Mouse (Mus musculus): ENCODE measurements around the gene Fat2. TPM values are rescaled to one million over a fixed set of nuclear protein-coding genes. Genes with fewer than 3 reads are reported as not detected.
A peak's percentile ranks its signal among the peaks of the same experiment; 100 is the strongest.

The Fat2 gene
- total RNA-seq, 2 experiments from 2014 or later: 0.22 to 0.32 TPM

DNA sequence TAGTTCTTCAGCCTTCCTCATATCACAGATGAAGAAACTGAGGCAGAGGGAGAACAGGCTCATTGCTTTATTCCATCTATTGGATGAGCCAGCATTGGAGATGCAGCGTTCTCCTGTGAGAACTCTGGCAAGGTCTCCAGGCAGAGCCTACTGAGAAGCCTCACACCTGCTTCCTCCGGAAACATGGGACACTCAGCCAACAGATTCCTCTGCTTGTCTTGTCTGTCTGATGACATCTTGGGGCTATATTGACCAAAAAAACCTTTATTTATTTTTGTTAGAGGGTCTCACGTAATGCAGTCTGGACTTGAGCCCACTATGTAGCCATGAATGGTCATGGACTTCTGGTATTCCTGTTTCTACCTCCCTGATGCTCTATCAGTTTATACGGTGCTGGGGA is 1.8 kb downstream of the Fat2 start:
- intact Hi-C loops (cut with DNase I): no loop called here
- DNase-seq (ENCODE audit: low spot score in 2 of 2): no peak

DNA sequence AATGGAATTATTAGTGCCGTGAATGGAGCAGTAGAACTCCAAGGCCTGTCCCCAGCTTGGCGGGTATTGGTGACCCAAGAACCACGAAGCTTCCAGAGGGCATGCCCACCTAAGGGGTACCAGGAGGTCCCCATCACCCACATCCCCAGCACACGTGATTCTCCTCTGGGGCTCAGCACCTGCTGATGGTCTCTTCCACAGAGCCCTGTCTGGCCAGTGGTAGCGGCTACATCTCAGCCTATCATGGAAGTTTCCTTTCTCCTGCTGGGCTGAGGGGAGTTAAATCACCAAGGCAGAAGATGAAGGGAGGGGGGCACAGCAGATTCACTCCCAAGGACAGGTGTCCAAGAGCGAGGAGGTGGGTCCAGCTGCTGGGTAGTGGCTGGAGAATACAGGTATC is 2.3 kb downstream of the Fat2 start:
- DNase-seq (ENCODE audit: low spot score in 2 of 2): no peak
- intact Hi-C loops (cut with DNase I): no loop called here

DNA sequence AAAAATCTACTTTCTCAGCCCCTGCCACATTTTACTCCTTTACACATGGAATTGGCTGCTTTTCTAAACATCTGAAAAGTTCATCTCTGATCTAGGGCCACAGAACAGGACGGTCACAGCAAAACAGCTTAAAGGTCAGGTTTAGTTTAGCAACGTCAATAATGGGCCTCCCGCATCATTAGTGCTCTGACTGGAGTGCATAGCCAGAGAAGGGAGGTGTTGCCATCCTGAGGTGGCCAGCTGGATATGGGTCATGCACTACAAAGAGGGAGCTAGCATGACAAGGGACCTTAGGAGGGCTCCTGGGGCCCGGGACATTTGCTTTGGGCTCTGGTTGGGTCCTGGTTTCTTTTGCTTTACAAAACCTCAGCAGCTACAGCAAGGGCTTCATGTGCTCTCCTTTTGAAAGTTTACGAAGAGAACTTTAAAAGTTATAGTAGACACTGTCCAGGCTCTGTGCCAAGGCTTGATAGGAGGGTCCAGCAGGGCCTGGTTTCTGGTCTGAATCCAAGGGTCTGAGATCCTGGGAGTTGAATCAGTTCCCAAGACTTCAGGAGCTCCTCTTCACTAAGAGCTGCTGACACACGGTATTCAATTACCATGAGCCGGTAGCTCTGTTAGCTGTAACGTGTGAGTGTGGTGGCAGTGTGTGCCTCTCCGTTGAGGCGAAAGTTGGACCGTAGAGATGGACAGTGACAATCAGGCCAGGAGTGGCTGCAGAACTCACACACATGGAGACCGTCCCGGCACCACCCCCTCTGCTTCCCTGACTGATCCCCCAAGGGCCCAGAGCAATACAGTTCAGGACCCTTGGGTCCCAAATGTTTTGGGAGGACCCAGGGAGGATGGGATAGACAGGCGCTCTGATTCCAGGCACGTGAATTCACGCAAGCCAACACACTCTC is 6.2 kb downstream of the Fat2 start:
- intact Hi-C loops (cut with DNase I): no loop called here
- DNase-seq (ENCODE audit: low spot score in 2 of 2): no peak

DNA sequence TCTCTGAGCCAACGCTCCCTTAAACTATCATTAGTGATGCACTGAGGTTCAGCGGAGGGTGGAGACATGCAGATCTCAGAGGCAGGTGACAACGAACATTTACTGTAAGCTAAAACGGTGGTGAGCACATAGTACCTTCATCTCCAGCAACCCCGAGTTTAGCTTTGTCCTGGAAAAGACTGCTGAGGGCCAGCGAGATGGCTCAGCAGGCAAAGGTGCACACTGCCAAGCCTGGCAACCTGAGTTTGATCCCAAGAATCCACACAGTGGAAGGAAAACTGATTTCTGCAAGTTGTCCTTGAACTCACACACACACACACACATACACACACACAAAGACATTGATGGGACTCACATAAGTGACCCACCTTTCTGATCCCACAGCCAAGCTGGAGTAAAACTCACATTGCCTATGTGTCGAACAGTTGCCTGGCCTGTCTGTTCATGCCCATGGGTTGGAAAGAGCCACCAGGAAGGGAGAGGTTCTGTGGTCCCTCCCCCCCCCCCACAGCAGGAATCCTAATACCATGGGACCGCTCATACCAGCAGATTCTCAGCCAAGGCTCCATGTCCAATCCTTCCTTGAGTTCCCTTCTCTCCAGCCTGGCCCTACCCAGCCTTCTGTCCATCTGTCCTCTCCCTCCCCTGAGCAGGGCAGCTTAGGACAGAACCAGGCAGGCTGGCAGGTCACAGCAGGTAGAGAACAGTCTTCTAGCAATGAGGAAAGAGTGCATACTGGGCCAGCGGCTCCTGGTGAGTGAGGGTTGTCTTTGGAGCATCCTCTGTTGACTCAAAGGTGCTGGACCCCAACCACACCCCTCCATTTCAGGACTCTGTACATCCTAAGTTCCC is 8.6 kb downstream of the Fat2 start:
- intact Hi-C loops (cut with DNase I): no loop called here

DNA sequence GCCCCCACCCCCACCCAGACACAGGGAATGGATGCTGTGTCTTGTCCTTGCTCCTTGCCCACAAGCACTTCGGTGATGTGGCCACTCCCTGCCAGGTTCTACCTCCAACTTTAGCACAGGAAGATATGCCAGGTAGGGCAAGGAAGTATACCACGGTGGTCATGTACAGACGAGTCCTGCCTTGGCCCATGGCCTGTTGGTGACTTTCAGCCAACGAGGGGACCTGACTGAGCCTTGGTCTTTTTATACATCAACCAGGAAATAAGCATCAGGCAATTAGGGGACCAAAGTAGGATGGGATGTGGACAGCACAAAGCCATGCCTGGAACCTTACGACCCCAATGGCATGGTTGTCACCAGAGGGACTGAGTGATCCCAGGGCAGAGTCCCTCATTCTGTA is 9.3 kb downstream of the Fat2 start:
- intact Hi-C loops (cut with DNase I): no loop called here
- no peak for DNase-seq (ENCODE audit: low spot score in 2 of 2)

More for the DNA sequence above, 8.6 kb downstream of the Fat2 start:
- DNase-seq (ENCODE audit: low spot score in 2 of 2): no peak

DNA sequence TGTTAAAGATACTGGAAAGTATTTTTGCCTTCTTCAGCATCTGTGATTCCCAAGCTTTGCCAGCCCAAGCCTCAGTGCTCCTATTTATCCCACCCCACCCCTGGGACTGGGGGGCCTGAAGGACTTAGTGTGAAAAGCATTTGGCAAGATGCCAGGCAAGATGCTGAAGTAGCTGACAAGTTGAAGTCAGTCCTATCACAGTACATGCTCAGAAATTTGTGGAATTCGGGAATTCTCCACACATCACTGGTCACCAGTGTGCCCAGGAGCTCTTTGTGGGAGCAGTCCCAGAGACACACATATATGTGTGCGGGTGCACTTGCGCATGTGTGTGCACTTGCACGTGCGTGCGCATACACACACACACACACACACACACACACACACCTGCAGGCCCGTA is 10.2 kb downstream of the Fat2 start:
- intact Hi-C loops (cut with DNase I): no loop called here
- no peak for DNase-seq (ENCODE audit: low spot score in 2 of 2)

DNA sequence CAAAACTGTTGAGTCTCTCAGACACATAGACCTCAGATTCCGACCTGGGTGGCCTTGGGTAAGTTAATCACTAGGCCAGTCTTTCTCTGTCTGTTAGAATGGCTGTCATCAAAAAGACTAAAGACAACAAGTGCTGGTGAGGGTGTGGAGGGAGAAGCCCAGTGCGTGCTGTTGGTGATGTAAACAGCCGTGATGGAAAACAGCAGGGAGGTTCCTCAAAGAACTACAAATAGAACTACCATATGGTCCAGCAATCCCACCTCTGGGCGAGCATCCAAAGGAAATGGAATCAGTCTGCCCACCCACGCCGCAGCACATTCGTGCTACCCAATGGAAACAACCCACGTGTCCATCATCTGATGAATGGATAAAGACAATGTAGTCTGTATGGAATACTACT is 12.5 kb downstream of the Fat2 start:
- peak; percentile 56 to 62 for DNase-seq (ENCODE audit: low spot score in 2 of 2)
- intact Hi-C loops (cut with DNase I): no loop called here

DNA sequence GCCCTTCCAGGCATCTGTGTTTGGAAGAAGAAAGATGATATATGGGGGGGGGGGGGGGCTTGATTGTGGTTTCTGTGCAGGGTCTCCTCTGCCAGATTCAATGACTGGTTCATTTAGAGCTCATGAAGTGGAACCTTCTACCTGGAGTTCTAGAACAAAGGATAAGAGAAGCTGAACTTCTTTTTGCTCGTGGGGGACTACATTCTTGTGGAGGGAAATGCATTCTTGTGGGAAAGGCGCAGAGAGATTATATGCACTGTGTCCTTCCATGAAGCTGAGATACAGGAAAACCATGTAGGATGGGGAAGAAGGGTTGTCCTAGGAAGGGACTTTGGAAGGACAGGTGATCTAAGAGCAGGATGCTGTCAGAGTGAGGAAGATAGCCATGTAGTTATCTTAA is 15.4 kb downstream of the Fat2 start:
- DNase-seq (ENCODE audit: low spot score in 2 of 2): no peak
- intact Hi-C loops (cut with DNase I): no loop called here

DNA sequence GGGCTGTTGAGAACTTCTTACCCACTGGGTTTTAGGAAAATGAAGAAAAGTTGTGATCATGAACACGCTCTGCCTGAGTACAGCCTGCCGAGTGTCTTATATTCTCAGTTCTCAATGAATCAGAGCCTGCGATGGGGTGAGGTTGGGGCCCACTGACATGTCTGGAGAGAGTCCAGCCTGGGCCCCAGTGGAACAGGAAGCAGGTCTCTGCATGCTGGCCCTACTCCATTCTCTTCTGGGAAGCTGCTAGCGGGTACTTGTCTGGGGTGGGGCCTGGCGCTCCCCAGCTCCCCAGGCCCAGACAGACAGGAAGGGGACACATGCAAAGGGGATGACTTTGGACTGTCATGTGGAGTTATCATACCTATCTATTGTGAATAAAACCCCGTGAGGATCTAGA is 20.4 kb downstream of the Fat2 start:
- no peak for DNase-seq (ENCODE audit: low spot score in 2 of 2)

DNA sequence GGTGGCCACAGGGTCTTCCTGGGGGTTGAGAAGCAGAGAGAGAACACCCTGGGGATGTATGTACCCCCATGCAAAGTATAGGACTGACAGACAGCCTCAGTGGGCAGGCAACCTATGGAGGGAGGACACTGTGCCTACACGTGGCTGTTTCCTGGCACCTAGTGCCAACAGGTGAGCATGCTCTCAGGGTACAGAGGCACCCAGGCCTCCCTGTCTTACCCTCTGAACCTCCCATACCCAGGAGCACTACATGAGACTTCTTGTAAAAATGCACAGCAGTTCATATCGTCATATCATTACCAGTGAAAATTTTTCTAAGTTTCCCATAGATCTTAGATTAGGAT is 21.7 kb downstream of the Fat2 start:
- no peak for DNase-seq (ENCODE audit: low spot score in 2 of 2)
- intact Hi-C loops (cut with DNase I): no loop called here

More for the DNA sequence above, 20.4 kb downstream of the Fat2 start:
- intact Hi-C loops (cut with DNase I): no loop called here

DNA sequence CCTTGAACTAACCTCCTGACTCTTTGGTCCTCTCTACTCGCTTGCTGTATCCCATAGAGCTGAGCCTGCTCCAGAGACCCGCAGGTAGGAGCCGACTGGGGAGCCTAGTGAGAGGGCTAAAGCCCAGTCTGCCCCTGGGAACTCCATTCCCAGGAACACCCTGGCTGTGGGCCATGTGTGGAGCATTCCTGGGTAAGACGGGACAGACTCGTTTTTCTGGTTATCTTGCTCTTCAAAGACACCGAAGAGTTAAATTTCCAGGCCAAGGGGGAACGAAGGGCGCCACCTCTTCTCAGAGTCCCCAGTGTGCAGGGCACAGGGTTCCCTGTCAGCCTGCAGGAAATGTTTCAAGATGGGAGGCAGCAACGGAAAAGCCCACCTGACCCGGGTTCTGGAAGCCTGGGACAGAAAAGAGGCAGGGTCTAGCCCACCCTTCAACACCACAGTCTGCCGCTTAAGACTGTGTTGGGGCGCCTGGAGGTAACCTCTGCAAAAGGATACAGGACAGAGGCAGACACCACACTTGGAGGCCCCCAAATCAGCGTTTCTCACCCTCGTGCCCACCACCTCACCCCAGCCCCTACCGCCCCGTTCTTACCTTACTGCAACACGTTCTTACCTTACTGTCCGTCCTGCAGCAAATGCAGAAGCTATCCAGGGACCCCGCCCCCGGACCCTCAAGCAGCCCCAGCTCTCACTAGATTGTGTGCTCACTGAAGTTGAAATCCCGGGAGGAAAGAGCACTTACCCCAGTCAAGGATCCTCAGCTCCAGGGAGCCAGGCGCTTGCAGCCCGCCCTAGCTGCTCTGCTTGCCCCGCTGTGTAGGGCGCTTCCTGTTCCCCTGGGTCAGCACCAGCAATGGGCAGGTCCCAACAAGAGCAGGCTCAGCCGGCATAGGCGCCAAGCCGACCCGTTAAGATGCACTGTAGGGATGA is 22.3 kb downstream of the Fat2 start:
- DNase-seq (ENCODE audit: low spot score in 2 of 2): no peak
- intact Hi-C loops (cut with DNase I): loop anchor here (2.0 kb wide), 1 partner anchor 33 kb away; no protein-coding TSS in a partner anchor

DNA sequence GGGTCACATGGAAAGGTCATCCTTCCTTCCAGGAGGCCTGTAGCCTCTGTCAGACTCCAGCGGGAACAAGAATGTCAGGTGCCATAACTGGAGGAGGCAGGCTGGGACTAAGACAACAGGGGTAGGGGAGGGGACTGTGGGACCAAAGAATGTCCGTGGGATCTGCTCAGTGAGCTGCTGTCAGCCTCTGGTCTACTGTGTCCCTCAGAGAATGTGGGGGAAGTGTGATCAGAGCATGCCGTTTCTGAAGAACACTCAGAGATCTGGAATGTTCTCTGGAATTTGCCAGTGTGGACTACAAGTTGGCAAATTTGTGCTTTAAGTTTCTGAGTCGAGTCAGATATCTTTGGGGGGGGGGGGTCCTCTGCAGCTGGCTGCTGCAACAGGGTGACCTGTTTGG is 34.0 kb downstream of the Fat2 start:
- intact Hi-C loops (cut with DNase I): no loop called here
- DNase-seq (ENCODE audit: low spot score in 2 of 2): no peak

DNA sequence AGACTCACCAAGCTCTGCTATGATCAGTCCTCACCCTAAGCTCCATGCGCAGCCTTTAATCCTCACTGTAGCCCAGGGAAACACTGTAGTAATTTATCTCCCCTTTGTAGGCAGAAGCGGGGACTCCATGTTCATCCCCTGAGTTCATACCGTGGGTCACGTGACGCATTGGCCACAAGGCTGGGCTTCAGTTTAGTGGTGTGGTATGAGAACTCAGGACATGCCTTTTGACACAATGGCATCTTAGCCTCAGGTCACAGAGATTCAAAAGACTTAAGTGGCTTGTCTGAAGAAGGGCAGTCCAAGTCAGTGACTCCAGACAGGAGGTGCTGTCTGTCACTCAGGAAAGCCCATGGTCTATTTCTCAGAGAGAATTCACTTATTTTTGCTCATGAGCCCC is 43.2 kb downstream of the Fat2 start:
- no peak for DNase-seq (ENCODE audit: low spot score in 2 of 2)
- intact Hi-C loops (cut with DNase I): no loop called here

DNA sequence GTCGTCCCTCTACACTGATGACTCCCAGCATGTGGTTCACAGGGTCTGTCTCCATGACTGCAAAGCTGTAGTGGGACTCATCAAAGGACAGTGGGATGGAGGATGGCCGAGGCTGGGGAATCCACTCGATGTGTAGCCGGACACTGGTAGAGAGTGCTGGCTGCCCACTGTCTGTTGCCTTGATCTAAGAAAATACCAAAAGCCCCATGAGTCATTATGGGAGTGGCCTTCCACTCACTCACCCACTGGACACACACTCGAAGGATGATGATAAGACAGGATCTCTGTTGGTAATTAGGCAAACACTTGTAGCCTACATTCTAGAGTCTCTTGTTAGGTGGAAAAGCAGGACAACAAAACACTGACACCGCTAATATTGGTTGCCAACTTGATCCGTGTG is 44.5 kb downstream of the Fat2 start:
- intact Hi-C loops (cut with DNase I): no loop called here
- no peak for DNase-seq (ENCODE audit: low spot score in 2 of 2)

DNA sequence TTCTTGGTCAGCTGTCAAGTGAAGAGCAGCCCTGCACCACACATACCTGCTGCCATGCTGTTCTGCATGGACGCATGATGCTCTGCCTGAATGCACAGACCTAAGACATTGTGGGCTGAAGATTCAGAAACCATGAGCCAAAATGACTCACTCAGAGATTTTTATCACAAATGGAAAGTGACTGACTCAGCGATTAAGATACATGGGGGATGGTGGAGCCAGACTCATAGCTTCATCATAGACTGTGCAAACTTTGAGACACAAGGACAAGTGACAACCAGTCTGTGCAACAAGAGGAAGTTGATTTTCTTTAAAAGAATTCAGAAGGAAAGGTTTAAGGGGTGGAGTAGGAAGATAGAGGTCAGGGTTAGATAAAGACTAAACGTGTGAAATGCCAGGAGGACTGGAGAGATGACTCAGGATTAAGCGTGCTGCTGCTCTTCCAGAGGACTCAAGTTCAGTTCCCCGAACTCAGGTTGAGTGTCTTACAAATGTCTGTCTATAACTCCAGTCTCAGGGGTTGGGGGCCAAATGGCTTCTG is 46.4 kb downstream of the Fat2 start:
- no peak for DNase-seq (ENCODE audit: low spot score in 2 of 2)
- intact Hi-C loops (cut with DNase I): no loop called here

DNA sequence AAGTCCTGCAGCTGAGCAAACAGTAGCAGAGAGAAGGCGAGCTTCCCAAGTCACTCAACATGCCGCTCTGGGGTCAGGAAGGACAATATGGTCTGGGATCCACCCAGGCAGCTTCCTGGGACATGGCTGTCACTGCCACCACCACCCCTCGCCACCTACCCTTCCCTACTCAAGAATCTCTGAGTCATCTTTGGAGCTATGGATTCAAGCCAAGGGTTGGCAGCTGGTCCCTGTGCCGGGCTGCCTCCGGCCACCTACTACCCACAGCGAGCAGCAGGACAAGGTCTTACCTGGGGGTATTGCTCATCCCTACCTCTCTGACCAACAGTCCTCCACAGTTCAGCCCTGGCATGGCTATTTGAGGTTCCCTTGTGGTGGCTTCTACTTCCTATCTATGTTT is 61.6 kb downstream of the Fat2 start:
- DNase-seq (ENCODE audit: low spot score in 2 of 2): peak; percentile 20 to 21
- intact Hi-C loops (cut with DNase I): no loop called here

DNA sequence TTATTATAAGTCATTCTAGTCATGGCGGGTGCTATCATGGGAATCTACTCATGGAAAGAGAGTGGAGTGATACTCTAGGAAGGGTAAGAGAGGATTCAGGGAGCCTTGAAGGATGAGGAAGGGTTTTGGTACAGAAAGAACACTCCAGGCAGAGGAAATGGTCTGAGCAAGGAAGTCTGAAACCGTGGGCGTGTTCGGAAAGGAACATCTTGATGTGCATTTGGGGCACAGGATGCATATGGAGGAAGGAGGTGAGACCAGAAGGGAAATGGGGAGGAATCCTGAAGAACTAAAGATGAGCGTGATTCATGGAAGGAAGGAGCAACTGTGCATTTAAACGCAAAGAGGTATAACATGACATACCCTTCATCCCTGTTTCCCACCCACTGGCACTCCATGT is 67.8 kb downstream of the Fat2 start:
- DNase-seq (ENCODE audit: low spot score in 2 of 2): no peak
- intact Hi-C loops (cut with DNase I): no loop called here

DNA sequence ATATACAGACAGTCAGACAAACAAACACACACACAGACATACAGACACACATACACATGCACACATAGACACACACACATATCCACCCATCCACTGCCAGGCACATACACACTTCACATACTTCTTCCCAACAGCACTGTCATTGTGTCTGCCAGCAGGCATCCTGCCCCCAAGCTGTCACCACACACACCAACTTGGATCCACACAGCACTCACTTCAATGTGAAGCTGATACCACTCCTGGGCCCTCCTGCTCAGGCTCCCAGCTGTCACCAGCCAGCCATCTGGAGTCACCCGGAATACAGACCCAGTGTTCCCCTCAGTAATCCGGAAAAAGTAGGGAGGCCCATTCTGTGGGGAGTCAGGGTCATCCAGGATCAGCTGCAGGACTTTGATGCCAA is 70.7 kb downstream of the Fat2 start:
- DNase-seq (ENCODE audit: low spot score in 2 of 2): no peak
- intact Hi-C loops (cut with DNase I): no loop called here

DNA sequence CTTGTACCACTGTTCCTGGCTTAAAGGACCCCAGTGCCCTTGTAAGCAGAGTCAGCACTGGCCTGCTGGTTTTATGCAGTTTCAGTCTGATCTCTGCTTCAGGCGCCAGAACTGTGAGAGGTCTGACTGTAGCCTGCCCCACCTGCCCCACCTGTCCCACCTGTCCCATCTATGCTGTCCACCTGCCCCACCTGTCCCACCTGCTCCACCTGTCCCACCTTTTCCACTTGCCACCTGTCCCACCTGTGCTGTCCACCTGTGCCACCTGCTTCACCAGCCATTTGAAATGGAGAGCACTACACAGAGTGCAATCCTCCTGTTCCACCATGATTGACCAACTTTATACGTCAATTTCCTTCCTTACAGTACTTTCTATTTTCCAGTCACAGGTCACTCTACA is 72.0 kb downstream of the Fat2 start:
- DNase-seq (ENCODE audit: low spot score in 2 of 2): no peak
- intact Hi-C loops (cut with DNase I): loop anchor here (5.0 kb wide), 1 partner anchor 123 kb away; no protein-coding TSS in a partner anchor
